Mouse (Mus musculus): Measurements from ENCODE around the gene Vmac.
A peak's percentile ranks its signal among the peaks of the same experiment; 100 is the strongest.

Vmac gene

GRCm38 (mm10) chr17:56738221-56738620, 20.4 kb upstream of the Vmac start:
- no peak for DNase-seq

DNA sequence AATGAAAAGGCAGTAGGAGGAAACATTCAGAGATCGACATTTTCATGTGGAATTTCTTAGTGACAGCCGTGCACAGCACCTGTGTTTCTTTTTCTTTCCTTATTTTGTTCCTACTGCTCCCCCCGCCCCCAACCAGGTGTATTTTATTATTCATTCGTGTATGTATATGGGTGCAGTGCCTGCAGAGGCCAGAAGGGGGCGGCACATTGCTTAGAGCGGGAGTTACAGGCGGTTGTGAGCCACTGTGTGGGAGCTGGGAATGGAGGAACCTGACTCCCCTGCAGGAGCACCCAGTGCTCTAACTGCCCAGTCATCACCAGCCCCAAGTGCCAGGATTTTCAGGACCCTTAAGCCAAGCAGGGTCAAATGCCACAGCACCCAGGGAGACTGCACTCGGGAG, 18.7 kb upstream of the Vmac start:
- no peak for DNase-seq

- DNase-seq, result no peak
Measured at GRCm38 (mm10) chr17:56729656-56730055, 11.8 kb upstream of the Vmac start.

- no peak for DNase-seq
Measured at GRCm38 (mm10) chr17:56729151-56729550, 11.3 kb upstream of the Vmac start.

DNA sequence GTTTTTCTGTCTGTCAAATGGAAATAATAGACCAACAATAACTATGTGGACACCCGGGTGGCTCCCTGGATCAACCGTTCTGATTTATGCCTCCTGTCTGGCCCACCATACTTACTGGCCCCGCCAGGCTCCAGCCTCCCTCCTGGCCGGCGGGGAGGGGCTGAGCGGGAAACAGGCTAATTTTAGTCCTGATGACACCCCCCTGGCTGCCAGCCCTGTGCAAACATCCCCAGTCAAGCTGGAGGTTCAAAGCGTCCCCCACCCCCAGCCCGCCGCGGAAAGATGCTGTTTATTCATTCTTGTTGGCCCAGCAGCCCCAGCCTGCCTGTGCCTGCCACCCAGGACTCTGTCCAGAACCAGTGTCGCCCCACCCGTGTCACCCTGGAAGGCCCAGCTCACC, 10.3 kb upstream of the Vmac start:
- DNase-seq, result no peak

GRCm38 (mm10) chr17:56727659-56728058, 9.8 kb upstream of the Vmac start:
- DNase-seq, result no peak

- no peak for DNase-seq
Measured at GRCm38 (mm10) chr17:56727029-56727649, 9.3 kb upstream of the Vmac start.

- no peak for DNase-seq
Measured at GRCm38 (mm10) chr17:56723419-56724161, 5.8 kb upstream of the Vmac start.

DNA sequence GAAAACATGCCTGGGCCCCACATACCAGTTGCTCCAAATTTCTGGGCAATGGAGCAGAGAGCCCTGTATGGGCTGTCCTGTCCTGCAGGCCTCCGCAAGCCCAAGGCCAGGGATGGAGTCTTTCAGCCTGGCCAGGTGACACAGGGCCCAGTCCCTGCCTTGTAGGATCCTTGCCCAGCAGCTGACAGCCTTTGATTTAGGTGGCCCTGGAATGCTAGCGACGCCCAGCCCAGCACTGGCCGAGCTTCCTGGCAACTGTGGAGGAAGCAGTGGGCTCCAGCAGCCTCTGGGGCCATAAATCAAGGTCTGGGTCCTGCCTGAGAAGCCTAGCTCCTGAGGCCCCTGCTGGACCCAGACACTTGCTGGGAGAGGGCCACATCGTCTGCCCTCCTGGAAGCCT, 4.6 kb upstream of the Vmac start:
- DNase-seq, result peak; percentile 41

- peak; percentile 99 for DNase-seq
Measured at GRCm38 (mm10) chr17:56716655-56717362, 1.0 kb downstream of the Vmac start.

DNA sequence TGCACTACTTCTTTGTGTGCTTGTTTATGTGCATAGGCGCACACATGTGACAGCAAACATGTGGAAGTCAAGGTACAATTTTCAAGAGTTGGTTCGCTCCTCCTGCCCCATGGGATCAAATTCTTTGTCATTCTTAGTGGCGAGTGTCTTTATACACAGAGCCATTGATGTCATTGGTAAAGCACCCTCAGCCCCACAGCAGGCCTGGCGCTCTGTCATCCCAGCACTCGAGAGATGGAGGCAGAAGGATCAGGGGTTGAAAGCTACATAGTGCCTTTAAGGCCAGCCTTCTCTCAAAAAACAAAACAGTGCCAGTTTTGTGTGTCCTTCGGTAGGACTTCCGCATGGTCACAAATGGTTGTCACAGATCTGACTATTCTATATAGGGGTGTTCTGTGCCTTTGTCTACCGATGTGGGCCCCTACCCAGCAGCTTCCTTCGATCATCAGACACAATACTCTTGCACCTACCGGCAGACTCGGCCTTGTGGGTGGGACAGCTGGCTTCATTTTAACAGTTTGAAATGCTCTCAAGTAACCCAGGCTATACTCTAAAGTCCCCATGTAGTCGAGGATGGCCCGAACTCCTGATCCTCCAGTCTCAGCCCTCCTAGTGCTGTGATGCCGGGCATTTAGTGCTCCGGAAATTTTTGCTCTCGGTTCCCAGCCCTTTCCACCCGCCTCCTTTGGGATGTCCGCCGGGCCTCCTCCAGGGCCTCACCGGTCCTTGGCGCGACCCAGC, 1.7 kb downstream of the Vmac start:
- no peak for DNase-seq

- no peak for DNase-seq
Measured at GRCm38 (mm10) chr17:56715360-56715759, 2.5 kb downstream of the Vmac start.

DNA sequence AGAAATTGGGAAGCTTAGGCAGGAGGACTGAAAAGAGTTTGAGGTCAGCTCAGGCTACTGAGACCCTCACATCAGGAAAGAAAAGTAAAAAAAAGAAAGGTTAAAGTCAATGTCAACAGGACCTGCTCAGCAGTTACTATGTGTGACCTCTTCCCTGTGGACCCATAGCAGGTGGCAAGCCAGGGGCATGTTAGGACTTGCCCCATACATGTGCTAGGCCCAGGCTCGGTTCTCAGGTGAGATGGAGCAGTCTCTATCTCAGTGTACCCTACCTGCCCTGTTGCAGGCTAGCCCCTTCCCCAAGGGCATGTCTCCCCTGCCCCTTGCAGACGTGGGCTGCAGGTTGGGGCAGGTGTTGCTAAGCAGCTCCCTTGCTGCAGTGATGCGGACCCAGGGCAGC, 8.1 kb downstream of the Vmac start:
- DNase-seq, result no peak

DNA sequence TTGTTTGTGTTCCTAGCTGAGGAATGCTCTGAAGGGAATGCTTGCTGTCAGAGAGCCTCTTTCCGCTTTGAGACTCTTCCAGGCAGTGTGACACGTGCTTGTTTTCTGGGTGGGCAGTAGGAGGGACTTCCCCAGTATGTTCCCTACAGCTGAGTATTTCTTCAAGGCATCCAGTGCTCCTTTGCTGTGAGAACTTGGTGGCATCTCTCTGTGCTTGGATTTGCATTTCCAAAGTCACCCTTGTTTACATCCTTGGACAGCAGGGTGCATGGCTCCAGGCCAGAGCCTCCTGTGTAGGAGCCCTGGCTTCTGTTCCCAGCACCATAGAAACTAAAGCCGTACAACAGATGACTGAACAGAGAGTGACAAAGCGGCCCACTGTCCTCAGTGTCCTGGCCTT, 9.1 kb downstream of the Vmac start:
- DNase-seq, result no peak

- no peak for DNase-seq
Measured at GRCm38 (mm10) chr17:56706515-56706914, 11.3 kb downstream of the Vmac start.

DNA sequence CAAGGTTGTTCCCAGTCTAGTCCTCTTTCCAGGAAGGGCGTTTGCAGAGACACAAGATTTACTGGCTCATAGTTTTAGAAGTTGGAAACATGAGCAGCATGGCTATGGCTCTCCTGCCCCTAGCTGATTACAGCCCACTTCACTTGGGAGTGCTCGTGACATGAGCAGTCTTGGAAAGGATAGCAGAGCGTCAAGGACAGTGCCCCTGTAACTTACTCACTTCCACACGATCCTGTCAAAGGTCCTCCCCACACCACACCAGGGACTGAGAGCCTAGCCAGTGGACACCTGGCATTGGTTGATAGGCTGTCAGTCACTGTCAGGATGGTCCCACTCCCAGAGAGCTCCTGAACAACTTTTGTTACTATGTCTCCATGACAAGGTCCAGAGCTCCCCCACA, 14.8 kb downstream of the Vmac start:
- DNase-seq, result no peak

DNA sequence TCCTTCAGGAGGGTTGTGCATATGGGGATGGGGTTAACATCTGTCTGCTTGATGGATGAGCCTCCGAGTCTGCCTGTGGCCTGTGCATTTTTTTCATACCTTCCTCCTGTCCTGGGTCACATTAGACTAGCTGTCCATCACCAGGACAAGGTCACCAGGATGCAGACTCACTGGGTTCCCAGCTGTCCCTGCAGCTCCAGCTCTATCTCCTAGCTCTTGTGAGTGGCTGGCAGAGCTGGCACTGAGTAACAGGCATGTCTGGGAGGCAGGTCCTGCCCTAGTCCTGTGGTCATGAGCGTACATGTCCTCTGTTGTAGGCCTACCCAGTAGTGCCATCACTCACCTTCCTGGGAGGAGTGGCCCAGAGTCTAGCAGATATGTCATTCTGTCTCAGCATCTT, 17.4 kb downstream of the Vmac start:
- no peak for DNase-seq

DNA sequence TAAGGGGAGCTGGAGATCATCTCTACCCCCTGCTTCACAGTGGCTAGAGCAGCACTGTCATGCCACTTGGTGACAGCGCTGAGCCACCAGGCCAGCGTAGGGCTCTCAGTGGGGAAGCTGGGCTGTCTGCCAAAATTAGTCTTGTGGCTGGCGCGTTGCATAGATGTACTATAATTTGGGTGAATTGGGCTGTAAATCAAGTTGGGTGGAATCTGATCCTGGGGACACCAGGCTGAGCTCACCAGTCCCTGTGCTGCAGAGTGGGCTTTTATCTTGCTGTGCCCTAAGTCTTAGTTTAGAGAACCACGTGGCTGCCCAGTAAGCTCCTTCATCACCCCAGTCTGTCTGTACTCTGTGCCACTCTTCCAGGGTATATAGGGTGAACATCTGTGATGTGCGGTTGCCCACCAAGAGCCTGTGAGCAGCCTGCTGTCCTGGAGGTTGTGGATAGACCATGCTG, 23.9 kb downstream of the Vmac start:
- DNase-seq, result peak; percentile 36

GRCm38 (mm10) chr17:56693395-56693794, 24.4 kb downstream of the Vmac start:
- no peak for DNase-seq

DNA sequence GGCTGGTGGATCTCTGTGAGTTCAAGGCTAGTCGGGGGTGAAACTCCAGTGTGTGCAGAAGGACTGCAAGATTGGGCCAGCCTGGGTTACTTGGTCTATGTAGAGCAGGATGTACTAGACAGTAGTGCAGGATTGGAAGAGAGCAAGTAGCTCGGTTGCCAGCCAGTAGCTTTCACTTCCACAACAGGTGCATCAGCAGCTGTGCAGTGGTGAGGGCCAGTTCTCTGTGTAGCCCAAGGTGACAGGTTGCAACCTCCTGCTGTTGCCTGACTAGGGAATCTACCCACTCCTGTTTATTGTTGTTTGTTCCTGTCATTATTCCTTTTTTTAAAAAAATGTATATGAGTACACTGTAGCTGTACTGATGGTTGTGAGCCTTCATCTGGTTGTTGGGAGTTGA, 29.1 kb downstream of the Vmac start:
- no peak for DNase-seq

DNA sequence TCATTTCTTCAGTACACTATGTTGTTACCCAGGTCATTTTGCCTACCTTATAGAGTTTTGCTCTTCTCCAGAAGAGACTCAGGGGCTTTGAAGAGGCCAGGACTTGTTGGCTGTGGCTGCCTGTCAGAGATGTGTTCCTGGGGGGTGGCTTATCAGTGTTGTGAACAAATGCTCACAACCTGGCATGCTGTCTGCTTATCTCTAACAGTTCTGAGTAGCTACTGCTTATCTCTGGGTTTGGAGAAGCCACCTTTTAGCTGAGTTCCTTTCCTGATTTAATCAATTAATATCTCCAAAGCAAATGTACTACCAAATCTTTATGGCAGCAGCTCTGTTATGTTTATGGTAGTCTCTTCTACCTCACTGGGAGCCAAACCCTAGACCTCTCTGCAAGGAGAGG, 29.8 kb downstream of the Vmac start:
- no peak for DNase-seq

DNA sequence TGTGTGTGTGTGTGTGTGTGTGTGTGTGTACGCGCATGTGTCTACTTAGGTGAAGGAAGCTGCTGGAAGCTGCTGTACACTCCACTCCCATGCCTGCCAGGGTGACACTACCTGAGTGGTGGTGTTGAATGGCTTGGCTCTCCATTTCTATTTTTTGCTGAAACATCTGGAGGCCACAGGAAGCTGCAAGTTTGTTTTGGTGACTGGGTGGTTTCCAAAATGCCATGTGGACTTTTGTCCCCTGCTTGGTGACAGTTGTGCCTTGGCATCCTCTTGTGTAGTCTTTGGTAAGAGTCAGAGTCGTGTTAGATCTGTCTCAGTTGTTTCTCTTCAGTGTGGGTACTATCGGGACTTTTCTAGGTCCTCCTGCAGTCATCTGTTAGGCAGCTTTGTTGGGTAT, 31.0 kb downstream of the Vmac start:
- DNase-seq, result no peak

DNA sequence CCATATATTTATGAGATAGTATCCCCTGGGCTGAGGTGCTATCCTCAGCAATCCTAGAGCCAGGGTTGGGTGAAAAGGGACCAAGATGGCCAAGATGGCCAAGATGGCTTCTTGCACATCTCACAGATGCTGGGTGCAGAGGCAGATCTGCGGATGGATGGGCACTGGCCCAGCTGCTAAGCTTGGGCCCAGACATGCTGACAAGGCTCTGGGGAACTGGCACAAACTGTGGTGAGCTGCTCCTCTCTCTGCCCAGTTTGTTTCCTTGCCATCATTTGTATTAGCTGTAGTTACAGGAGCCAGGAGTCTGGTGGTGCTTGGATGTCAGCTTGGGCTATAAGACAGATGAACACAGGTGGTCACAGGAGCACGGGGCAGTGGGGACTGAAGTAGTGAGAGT, 33.2 kb downstream of the Vmac start:
- no peak for DNase-seq

All from kidney, adult 18-20 months (tissue).